Mouse (Mus musculus) brain, embryonic 14.5 days (tissue): ENCODE measurements around the gene Fancl. TPM values are rescaled to one million over a fixed set of nuclear protein-coding genes. Genes with fewer than 3 reads are reported as not detected.

Experiments
- DNase-seq: peaks from one replicate; pipeline ENCODE4 v3.0.0-alpha.2; 2011; ENCODE audit warnings: low read depth
- CTCF ChIP-seq: fragments of 200-500 bp; IDR thresholded peaks from 2 replicates; pipeline ENCODE4 v1.5.1; 2012; ENCODE audit warnings: inconsistent platforms, mild to moderate bottlenecking, moderate library complexity, borderline replicate concordance; ENCODE audit not compliant: insufficient read depth, insufficient read length; ENCODE audit errors: extremely low read depth
- POLR2A ChIP-seq: fragments of 200-500 bp; IDR thresholded peaks from 2 replicates; pipeline ENCODE4 v1.6.1; 2012; ENCODE audit warnings: mild to moderate bottlenecking, inconsistent platforms, borderline replicate concordance; ENCODE audit not compliant: poor library complexity, insufficient read depth, insufficient read length, severe bottlenecking; ENCODE audit errors: extremely low read depth
- polyA plus RNA-seq: library from polyadenylated mRNA; depleted of rRNA; stranded (reverse); fragments of >200 nt; gene quantifications from 2 replicates; pipeline ENCODE4 v1.2.3, GENCODE M21; 2012

Fancl gene
- polyA plus RNA-seq, 1 experiment, result 9.1 TPM

- peak; percentile 77 for DNase-seq
Observed at GRCm38 (mm10) chr11:26441121-26441520, 55.2 kb downstream of the Fancl start.

GRCm38 (mm10) chr11:26444374-26444773, 58.4 kb downstream of the Fancl start:
- no peak for TF ChIP-seq POLR2A
- TF ChIP-seq CTCF, result no peak
- DNase-seq, result no peak

More at GRCm38 (mm10) chr11:26441121-26441520, 55.2 kb downstream of the Fancl start:
- TF ChIP-seq CTCF (no peak), POLR2A (no peak)

GRCm38 (mm10) chr11:26449789-26450188, 63.9 kb downstream of the Fancl start:
- TF ChIP-seq POLR2A (no peak), CTCF (no peak)
- DNase-seq, result no peak

- TF ChIP-seq POLR2A, result no peak
- TF ChIP-seq CTCF, result no peak
- no peak for DNase-seq
Observed at GRCm38 (mm10) chr11:26450636-26451035, 64.7 kb downstream of the Fancl start.

- no peak for TF ChIP-seq CTCF
- no peak for TF ChIP-seq POLR2A
- DNase-seq, result no peak
Observed at GRCm38 (mm10) chr11:26451228-26451627, 65.3 kb downstream of the Fancl start.

- no peak for DNase-seq
- TF ChIP-seq POLR2A (no peak), CTCF (no peak)
Observed at GRCm38 (mm10) chr11:26452693-26453092, 66.8 kb downstream of the Fancl start.

- TF ChIP-seq CTCF (no peak), POLR2A (no peak)
- DNase-seq, result no peak
Observed at GRCm38 (mm10) chr11:26454081-26454480, 68.1 kb downstream of the Fancl start.

GRCm38 (mm10) chr11:26477037-26477739, 91.3 kb downstream of the Fancl start:
- DNase-seq, result peak; percentile 70
- no peak for TF ChIP-seq CTCF
- no peak for TF ChIP-seq POLR2A

- TF ChIP-seq CTCF (no peak), POLR2A (no peak)
- DNase-seq, result peak; percentile 69
Observed at GRCm38 (mm10) chr11:26481691-26482242, 95.8 kb downstream of the Fancl start.

GRCm38 (mm10) chr11:26489761-26490466, 104.0 kb downstream of the Fancl start:
- peak; percentile 42; the same call in 1 of the 2 replicates for TF ChIP-seq CTCF
- TF ChIP-seq POLR2A, result no peak
- peak; percentile 85 for DNase-seq

- DNase-seq, result no peak
- TF ChIP-seq POLR2A (no peak), CTCF (no peak)
Observed at GRCm38 (mm10) chr11:26495951-26496350, 110.0 kb downstream of the Fancl start.
